ENCODE assay signal across 8 mouse cellular contexts in the genomic region with DNA sequence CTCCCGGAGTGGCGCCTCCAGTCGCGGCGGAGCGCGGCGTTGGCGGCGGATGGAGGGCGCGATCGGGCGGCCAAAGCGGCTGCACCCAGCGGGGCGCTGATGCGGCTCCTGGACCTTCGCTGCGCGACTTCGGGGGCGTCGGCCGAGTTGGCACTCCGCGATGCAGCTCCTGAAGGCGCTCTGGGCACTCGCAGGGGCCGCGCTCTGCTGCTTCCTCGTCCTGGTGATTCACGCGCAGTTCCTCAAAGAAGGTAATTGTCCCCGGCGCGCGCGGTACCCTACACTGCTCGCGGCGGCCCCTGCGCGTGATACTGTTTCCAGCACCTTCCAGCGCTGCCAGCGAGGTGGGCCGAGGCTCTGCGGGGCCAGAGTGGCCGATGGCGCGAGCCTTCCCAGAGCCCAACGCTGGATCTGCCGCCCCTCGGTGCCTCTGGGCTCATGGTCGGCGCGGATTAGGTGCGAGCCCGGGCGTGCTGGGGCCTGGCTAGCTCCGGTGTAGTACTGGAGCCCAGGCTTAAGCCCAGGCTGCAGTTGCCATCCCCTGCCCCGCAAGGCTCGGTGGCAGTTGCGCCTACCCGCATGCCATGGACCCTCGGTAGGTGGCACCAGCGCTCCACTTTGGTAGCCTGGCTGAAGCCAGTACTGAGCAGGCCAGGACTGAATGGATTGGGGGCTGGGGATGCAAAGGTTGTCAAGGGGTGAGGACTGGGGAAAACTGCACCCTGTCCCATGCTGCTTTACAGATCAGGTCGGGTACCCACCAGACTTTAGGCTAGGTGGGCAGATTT.
DNase-seq lines count a peak whose midpoint lies in the region; ATAC-seq and TF ChIP-seq lines count a peak whose summit lies in the region.

No protein-coding gene starts in this region.

- H3K9ac ChIP-seq in embryonic facial prominence, embryonic 13.5 days = peak overlapping the region; percentile 78
- peak overlapping the region; percentile 29; the same call in 1 of the 2 replicates for H3K9ac ChIP-seq in heart, adult 2 months (ENCODE audit: low read depth, low read length)
- peak overlapping the region; percentile 83 for H3K9ac ChIP-seq in midbrain, embryonic 11.5 days (ENCODE audit: low read length)

- H3K9me3 ChIP-seq in embryonic facial prominence, embryonic 13.5 days = no peaks in the 10 kb centered on the region
- no peaks in the 10 kb centered on the region for H3K9me3 ChIP-seq in midbrain, embryonic 11.5 days (ENCODE audit: control insufficient read depth, low read length)

- peak; percentile 95 for DNase-seq in brain, adult 2 months (ENCODE audit: low read depth, low spot score)
- peak; percentile 73 to 79 for DNase-seq in heart, adult 2 months
- DNase-seq in kidney, adult 18-20 months = peak; percentile 86
- DNase-seq in left cerebral cortex, postnatal 36 days (ENCODE audit: low spot score in 2 of 2) = peak; percentile 88 to 91
- peak; percentile 98 for DNase-seq in midbrain, embryonic 11.5 days (ENCODE audit: low spot score, missing footprints)

- peaks cover 7% of the 10 kb centered on the region for H3K4me1 ChIP-seq in embryonic facial prominence, embryonic 13.5 days
- no peaks in the 10 kb centered on the region for H3K4me1 ChIP-seq in heart, adult 2 months (ENCODE audit: control insufficient read depth, insufficient read depth, low read length)
- H3K4me1 ChIP-seq in midbrain, embryonic 11.5 days (ENCODE audit: control insufficient read depth, insufficient read depth, low read length) = peaks cover 19% of the 10 kb centered on the region
- H3K4me1 ChIP-seq in small intestine, adult 2 months (ENCODE audit: control insufficient read depth, insufficient read depth, insufficient read length, low read length) = 0 out of 2 replicates have a peak, but pooled peaks cover 2% of the 10 kb centered on the region

- intact Hi-C loops in heart, adult 2 months (cut with DNase I) = loop anchor here (1.0 to 10.0 kb wide), 3 partner anchors 337 to 929 kb away; no protein-coding TSS in a partner anchor
- intact Hi-C loops in left cerebral cortex, postnatal 36 days (cut with DNase I) = loop anchor here (2.0 to 10.0 kb wide), 7 partner anchors 75 to 1027 kb away; no protein-coding TSS in a partner anchor

- peak overlapping the region; percentile 94 for H3K4me2 ChIP-seq in embryonic facial prominence, embryonic 13.5 days
- H3K4me2 ChIP-seq in midbrain, embryonic 11.5 days = peak overlapping the region; percentile 92

- peak; percentile 83 for TF ChIP-seq CTCF in heart, adult 2 months (IDR thresholded peaks at IDR 0.05)
- no peak for TF ChIP-seq CTCF in small intestine, adult 2 months (IDR thresholded peaks at IDR 0.05; ENCODE audit: extremely low read depth, insufficient read length, insufficient replicate concordance, low read depth, low read length)

- TF ChIP-seq POLR2A in heart, adult 2 months (IDR thresholded peaks at IDR 0.05; ENCODE audit: insufficient read depth, low read depth, low read length) = no peak
- TF ChIP-seq POLR2A in small intestine, adult 2 months (IDR thresholded peaks at IDR 0.05; ENCODE audit: low read depth, low read length) = no peak

- peak overlapping the region; percentile 67 for H3K4me3 ChIP-seq in embryonic facial prominence, embryonic 13.5 days
- H3K4me3 ChIP-seq in heart, adult 2 months = peak overlapping the region; percentile 46
- H3K4me3 ChIP-seq in midbrain, embryonic 11.5 days (ENCODE audit: low read depth, low read length) = peak overlapping the region; percentile 76
- peak overlapping the region; percentile 49 for H3K4me3 ChIP-seq in small intestine, adult 2 months (ENCODE audit: low read depth, low read length)

- H3K36me3 ChIP-seq in embryonic facial prominence, embryonic 13.5 days = no peaks in the 10 kb centered on the region
- H3K36me3 ChIP-seq in heart, adult 2 months (ENCODE audit: control insufficient read depth, insufficient read depth, low read length) = no peaks in the 10 kb centered on the region
- no peaks in the 10 kb centered on the region for H3K36me3 ChIP-seq in midbrain, embryonic 11.5 days (ENCODE audit: control insufficient read depth, insufficient read depth, low read length)
- H3K36me3 ChIP-seq in small intestine, adult 2 months (ENCODE audit: control insufficient read depth, insufficient read depth, low read length) = no peaks in the 10 kb centered on the region

- no peaks in the 10 kb centered on the region for H3K79me2 ChIP-seq in heart, adult 2 months (replicated peaks; ENCODE audit: control insufficient read depth, insufficient read depth, low read length)

- WGBS in embryonic facial prominence, embryonic 13.5 days = under 1% methylated on average over 54 of the region's 68 CpGs
- under 1% methylated on average over 68 of the region's 68 CpGs for WGBS in heart, adult 2 months
- WGBS in midbrain, embryonic 11.5 days = under 1% methylated on average over 62 of the region's 68 CpGs
- WGBS in small intestine, adult 2 months = 2% methylated on average over 65 of the region's 68 CpGs

- peaks cover 49% of the 10 kb centered on the region for H3K27me3 ChIP-seq in embryonic facial prominence, embryonic 13.5 days
- H3K27me3 ChIP-seq in heart, adult 2 months (ENCODE audit: control insufficient read depth, insufficient read depth, low read length) = peaks cover 2% of the 10 kb centered on the region; the same call in 1 of the 2 replicates
- H3K27me3 ChIP-seq in midbrain, embryonic 11.5 days (ENCODE audit: control insufficient read depth, insufficient read depth, low read length) = no peaks in the 10 kb centered on the region
- peaks cover 8% of the 10 kb centered on the region; the same call in 1 of the 2 replicates for H3K27me3 ChIP-seq in small intestine, adult 2 months (ENCODE audit: control insufficient read depth, insufficient read depth, low read length)

- ATAC-seq in embryonic facial prominence, embryonic 13.5 days (ENCODE audit: insufficient number of reproducible peaks, insufficient read depth, low FRiP score, low TSS enrichment, low read depth) = peak; percentile 67
- peak; percentile 69 for ATAC-seq in midbrain, embryonic 11.5 days (ENCODE audit: low FRiP score)
- no peak for ATAC-seq in CD4-positive, CD25-positive, alpha-beta regulatory T cell, adult 4 months

- 0 out of 2 replicates have a peak, but pooled peaks have one; percentile 38 for TF ChIP-seq EP300 in heart, adult 2 months (IDR thresholded peaks at IDR 0.05; ENCODE audit: insufficient read depth, low read depth, low read length)

- H3K27ac ChIP-seq in embryonic facial prominence, embryonic 13.5 days = 0 out of 2 replicates have a peak overlapping the region, but pooled peaks have one; percentile 28
- H3K27ac ChIP-seq in heart, adult 2 months = no peak overlapping the region
- H3K27ac ChIP-seq in midbrain, embryonic 11.5 days (ENCODE audit: low read depth, low read length) = no peak overlapping the region
- H3K27ac ChIP-seq in small intestine, adult 2 months (ENCODE audit: insufficient read depth, low read depth, low read length) = no peak overlapping the region

Comparison
In these comparisons a context has a peak if more than half of its experiments do, and no peak if none do; other contexts are left out.
1. H3K9ac ChIP-seq: peak in every context shown above with its lines; median percentile 83 in midbrain, embryonic 11.5 days; 78 in embryonic facial prominence, embryonic 13.5 days; 29 in heart, adult 2 months.